Mouse (Mus musculus) ES-E14 (cell line): ENCODE data around the gene Rasgef1b.

Experiments used
- CHD2 ChIP-seq: IDR thresholded peaks from 2 replicates; pipeline ENCODE4 v1.6.1; 2014; ENCODE audit warnings: mild to moderate bottlenecking, low read depth, low read length, inconsistent platforms
- HCFC1 ChIP-seq: IDR thresholded peaks from 2 replicates; pipeline ENCODE4 v1.6.1; 2012; ENCODE audit warnings: low read length, inconsistent platforms, borderline replicate concordance; ENCODE audit not compliant: insufficient read depth
- MAFK ChIP-seq: IDR thresholded peaks from 2 replicates; pipeline ENCODE4 v1.6.1; 2014; ENCODE audit warnings: mild to moderate bottlenecking, low read depth, low read length, inconsistent platforms; ENCODE audit not compliant: insufficient read depth
- ZC3H11A ChIP-seq: IDR thresholded peaks from 2 replicates; pipeline ENCODE4 v1.6.1; 2012; ENCODE audit warnings: low read depth, mild to moderate bottlenecking, inconsistent platforms, low read length, borderline replicate concordance
- ZNF384 ChIP-seq: IDR thresholded peaks from 2 replicates; pipeline ENCODE4 v1.6.1; 2012; ENCODE audit warnings: low read depth, low read length, inconsistent platforms

DNA sequence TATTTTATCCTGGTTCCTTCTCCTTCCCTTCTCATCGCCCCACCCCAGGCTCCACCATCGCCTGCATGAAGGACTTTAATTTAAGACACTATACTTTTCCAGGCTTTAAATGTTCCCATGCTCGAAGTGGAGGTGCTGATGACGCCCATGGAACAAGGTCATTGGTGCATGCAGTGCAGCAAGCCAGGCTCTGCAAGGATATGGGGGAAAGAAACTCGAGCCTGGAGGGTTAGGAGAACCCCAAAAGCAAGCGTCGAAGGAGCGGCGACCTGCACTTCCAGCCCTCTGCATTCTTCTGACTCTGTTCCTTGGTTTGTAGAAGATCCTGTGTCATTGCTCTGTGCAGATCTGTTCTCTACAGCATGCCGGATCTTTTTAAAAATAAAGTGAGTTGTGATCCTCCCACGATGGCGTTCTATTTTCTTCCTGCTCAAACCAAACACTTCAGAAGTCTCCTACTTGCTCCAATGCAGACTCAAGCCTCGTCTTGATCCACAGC is 345.0 kb downstream of the Rasgef1b start:
- TF ChIP-seq ZC3H11A (no peak), CHD2 (no peak), HCFC1 (no peak), MAFK (no peak), ZNF384 (no peak)
